Mouse (Mus musculus) olfactory bulb, adult 2 months (tissue): ENCODE measurements around the gene Rabggtb. TPM values are rescaled to one million over a fixed set of nuclear protein-coding genes. Genes with fewer than 3 reads are reported as not detected.
A peak's percentile ranks its signal among the peaks of the same experiment; 100 is the strongest.

ENCODE experiments used
- H3K27ac ChIP-seq: fragments of 200-500 bp; 2 replicates; pipeline ENCODE4 v1.5.1; 2012; ENCODE audit warnings: low read depth, low read length; ENCODE audit not compliant: insufficient read depth
- H3K4me1 ChIP-seq: fragments of 200-500 bp; 2 replicates; pipeline ENCODE4 v1.6.1; 2012; ENCODE audit warnings: low read length; ENCODE audit not compliant: control insufficient read depth, insufficient read depth
- H3K4me3 ChIP-seq: fragments of 200-500 bp; 2 replicates; pipeline ENCODE4 v1.5.1; 2012; ENCODE audit warnings: mild to moderate bottlenecking, low read depth, low read length, moderate library complexity; ENCODE audit not compliant: insufficient read depth
- CTCF ChIP-seq: fragments of 200-500 bp; IDR thresholded peaks from 2 replicates; pipeline ENCODE4 v1.5.1; 2012; ENCODE audit warnings: low read depth, mild to moderate bottlenecking, low read length, moderate library complexity; ENCODE audit not compliant: insufficient read depth
- POLR2A ChIP-seq: fragments of 200-500 bp; IDR thresholded peaks from 2 replicates; pipeline ENCODE4 v1.6.1; 2012; ENCODE audit warnings: mild to moderate bottlenecking, low read depth, low read length, moderate library complexity; ENCODE audit not compliant: insufficient read depth
- WGBS: fragments of 180-500 bp; shearing (Covaris S2); methylation state at CpG from one replicate; pipeline ENCODE4 v1.1.7; 2018; 5-methylcytosine and 5-hydroxymethylcytosine counted together
- polyA plus RNA-seq: library from polyadenylated mRNA; stranded (reverse); fragments of >200 nt; gene quantifications from 2 replicates; pipeline ENCODE4 v1.2.4, GENCODE M21; 2012; ENCODE audit warnings: low replicate concordance; ENCODE audit not compliant: missing spikeins, insufficient read depth, insufficient read length

Gene Rabggtb
- polyA plus RNA-seq, result not detected in 2 replicates

- WGBS, result under 1% methylated on average over 65 of the region's 65 CpGs
- peak within 1 kb of the TSS; percentile 98 for H3K27ac ChIP-seq
- TF ChIP-seq POLR2A, result peak; percentile 99
- TF ChIP-seq CTCF, result no peak
- H3K4me1 ChIP-seq, result peaks cover 5% of the 10 kb centered on the region
- H3K4me3 ChIP-seq, result peak within 1 kb of the TSS; percentile 70
These were observed at the start of gene Rabggtb for GRCm38 (mm10) chr3:153912546-153913509. Gene Rabggtb (minus strand): TSS chr3:153913009.

- Histone ChIP-seq H3K4me1 (no peaks in the 10 kb centered on the region), H3K27ac (no peak overlapping the region), H3K4me3 (no peak overlapping the region)
- 78% methylated on average over 6 of the region's 6 CpGs for WGBS
- TF ChIP-seq CTCF (no peak), POLR2A (no peak)
These were observed 49.0 kb upstream of the Rabggtb start for GRCm38 (mm10) chr3:153961632-153962389.

- TF ChIP-seq POLR2A (no peak), CTCF (no peak)
- H3K4me3 ChIP-seq, result no peak overlapping the region
- 57% methylated on average over 2 of the region's 2 CpGs for WGBS
- H3K27ac ChIP-seq, result no peak overlapping the region
- no peaks in the 10 kb centered on the region for H3K4me1 ChIP-seq
These were observed 48.1 kb upstream of the Rabggtb start for GRCm38 (mm10) chr3:153960884-153961283.

GRCm38 (mm10) chr3:153959731-153960207 lies 47.0 kb upstream of the Rabggtb start:
- 86% methylated on average over 9 of the region's 9 CpGs for WGBS
- no peak overlapping the region for H3K4me3 ChIP-seq
- TF ChIP-seq POLR2A (no peak), CTCF (no peak)
- no peaks in the 10 kb centered on the region for H3K4me1 ChIP-seq
- no peak overlapping the region for H3K27ac ChIP-seq

GRCm38 (mm10) chr3:153959035-153959730 lies 46.4 kb upstream of the Rabggtb start:
- H3K4me1 ChIP-seq, result no peaks in the 10 kb centered on the region
- TF ChIP-seq CTCF (no peak), POLR2A (no peak)
- no peak overlapping the region for H3K4me3 ChIP-seq
- no peak overlapping the region for H3K27ac ChIP-seq
- WGBS, result 90% methylated on average over 1 of the region's 1 CpGs

- no peaks in the 10 kb centered on the region for H3K4me1 ChIP-seq
- no peak for TF ChIP-seq POLR2A
- no peak for TF ChIP-seq CTCF
- 94% methylated on average over 5 of the region's 5 CpGs for WGBS
- H3K27ac ChIP-seq, result no peak overlapping the region
- no peak overlapping the region for H3K4me3 ChIP-seq
These were observed 45.1 kb upstream of the Rabggtb start for GRCm38 (mm10) chr3:153957916-153958315.

GRCm38 (mm10) chr3:153948176-153948575 lies 35.4 kb upstream of the Rabggtb start:
- Histone ChIP-seq H3K4me1 (no peaks in the 10 kb centered on the region), H3K27ac (no peak overlapping the region), H3K4me3 (no peak overlapping the region)
- TF ChIP-seq POLR2A (no peak), CTCF (no peak)
- 75% methylated on average over 2 of the region's 2 CpGs for WGBS

GRCm38 (mm10) chr3:153947271-153947670 lies 34.5 kb upstream of the Rabggtb start:
- no peak overlapping the region for H3K27ac ChIP-seq
- TF ChIP-seq CTCF, result no peak
- TF ChIP-seq POLR2A, result no peak
- no peak overlapping the region for H3K4me3 ChIP-seq
- 80% methylated on average over 4 of the region's 4 CpGs for WGBS
- H3K4me1 ChIP-seq, result no peaks in the 10 kb centered on the region

GRCm38 (mm10) chr3:153944335-153944990 lies 31.7 kb upstream of the Rabggtb start, which contains the start of gene Acadm:
Gene Acadm (minus strand): TSS chr3:153944632.
- peak within 1 kb of the TSS; percentile 64 for H3K4me3 ChIP-seq
- TF ChIP-seq POLR2A (peak; percentile 73), CTCF (no peak)
- WGBS, result under 1% methylated on average over 41 of the region's 41 CpGs
- H3K4me1 ChIP-seq, result no peaks in the 10 kb centered on the region
- H3K27ac ChIP-seq, result peak within 1 kb of the TSS; percentile 91
